Mouse (Mus musculus) testis, adult 2 months (tissue): ENCODE measurements around the gene Rps15.

ENCODE experiments used
- CTCF ChIP-seq: fragments of 200-500 bp; IDR thresholded peaks from 2 replicates; pipeline ENCODE4 v1.5.1; 2012; ENCODE audit warnings: low read depth, mild to moderate bottlenecking, inconsistent platforms, low read length, moderate library complexity; ENCODE audit not compliant: control insufficient read depth, insufficient read depth, insufficient replicate concordance
- POLR2A ChIP-seq: fragments of 200-500 bp; IDR thresholded peaks from 2 replicates; pipeline ENCODE4 v1.6.1; 2012; ENCODE audit warnings: low read depth, mild to moderate bottlenecking, inconsistent platforms, low read length, moderate library complexity; ENCODE audit not compliant: control insufficient read depth

DNA sequence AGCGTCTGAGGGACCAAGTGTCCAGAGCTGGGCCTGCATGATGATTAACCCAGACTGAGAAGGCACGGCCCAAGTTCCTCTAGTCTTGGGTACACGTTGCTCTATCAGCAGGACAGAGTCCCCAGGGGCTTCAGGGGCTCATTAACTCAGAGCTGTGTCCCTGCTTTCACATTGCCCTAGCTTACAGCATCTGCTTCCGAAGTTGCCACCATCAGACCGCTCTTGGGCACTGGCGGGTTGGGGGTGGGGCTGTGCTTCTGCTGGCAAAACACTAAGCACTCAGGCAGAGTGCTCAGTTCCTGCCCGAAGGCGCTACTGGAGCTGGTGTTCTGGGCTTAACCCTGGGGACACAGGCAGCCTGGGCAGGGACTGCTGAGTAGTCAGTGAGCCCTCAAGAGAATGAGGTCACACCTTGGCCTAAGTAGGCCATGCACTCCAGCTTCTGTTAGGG, 10.3 kb upstream of the Rps15 start:
- TF ChIP-seq CTCF (no peak), POLR2A (no peak)
